Mouse (Mus musculus): ENCODE measurements around the gene Tpmt.

Gene Tpmt

DNA sequence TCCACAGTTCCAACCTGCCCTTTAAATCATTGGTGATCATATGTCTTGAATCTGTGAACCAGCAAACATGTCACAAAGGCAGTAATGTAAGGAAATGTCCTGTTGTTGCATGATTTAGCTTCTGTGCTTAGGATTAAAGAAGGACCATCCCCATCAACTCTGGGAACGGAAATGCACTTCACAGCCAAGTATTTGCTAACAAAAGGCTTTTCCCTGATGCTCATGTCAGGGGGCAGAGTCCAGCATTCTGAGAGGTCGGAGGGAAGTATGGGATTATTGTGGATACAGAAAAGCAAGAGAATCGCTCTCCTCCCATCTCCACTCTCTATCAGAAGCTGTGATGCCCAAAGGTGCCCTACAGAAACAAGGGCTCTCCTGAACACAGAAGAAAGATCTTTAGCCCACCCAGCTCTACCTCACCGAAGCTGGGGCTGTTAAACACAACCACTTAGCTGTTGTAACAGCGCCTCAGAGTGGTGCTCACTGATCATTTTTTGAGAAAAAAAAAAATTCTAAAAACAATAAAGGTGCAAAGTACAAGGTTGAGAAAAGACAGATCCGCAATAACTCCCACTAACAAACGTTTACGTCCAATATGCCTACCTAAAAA, 2.4 kb downstream of the Tpmt start:
- no peak for DNase-seq (ENCODE audit: low spot score in 2 of 2)

DNA sequence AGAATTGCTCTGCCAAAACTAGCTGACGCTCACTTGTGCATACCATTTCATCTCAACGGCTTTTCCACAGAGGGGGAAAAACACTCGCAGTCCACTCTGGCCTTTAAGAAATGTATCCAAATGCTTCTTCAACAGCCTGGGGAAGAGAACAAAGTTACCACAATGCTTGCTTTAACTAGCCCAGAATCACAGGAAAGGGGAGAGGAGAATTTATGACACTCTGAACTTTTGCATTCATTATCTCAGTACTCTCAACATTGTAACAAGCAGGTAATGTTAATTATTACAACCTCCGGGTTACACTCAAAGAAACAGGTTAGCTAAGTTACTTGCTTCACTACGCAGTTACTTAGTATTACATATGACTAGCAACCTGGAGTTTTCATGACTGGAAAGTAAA, 4.5 kb downstream of the Tpmt start:
- DNase-seq (ENCODE audit: low spot score in 2 of 2): no peak

DNA sequence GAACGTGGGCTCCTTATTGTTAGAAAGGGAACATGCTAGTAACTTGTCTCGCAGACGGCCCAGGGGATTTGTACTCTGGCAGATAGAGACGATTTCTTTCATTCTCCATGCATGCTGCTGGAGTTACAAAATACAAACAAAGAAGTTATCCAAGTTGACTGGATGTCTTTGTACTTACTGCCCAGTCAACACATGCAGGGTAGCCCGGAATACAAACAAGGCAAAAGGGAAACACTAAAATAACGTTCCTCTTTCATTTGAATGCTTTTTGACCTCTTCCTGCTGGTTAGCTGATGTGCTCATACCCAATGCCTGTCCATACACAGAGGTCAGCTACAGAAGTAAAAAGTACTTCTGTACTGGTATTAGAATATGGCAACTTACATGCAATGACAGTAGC, 6.6 kb downstream of the Tpmt start:
- DNase-seq (ENCODE audit: low spot score in 2 of 2): no peak

DNA sequence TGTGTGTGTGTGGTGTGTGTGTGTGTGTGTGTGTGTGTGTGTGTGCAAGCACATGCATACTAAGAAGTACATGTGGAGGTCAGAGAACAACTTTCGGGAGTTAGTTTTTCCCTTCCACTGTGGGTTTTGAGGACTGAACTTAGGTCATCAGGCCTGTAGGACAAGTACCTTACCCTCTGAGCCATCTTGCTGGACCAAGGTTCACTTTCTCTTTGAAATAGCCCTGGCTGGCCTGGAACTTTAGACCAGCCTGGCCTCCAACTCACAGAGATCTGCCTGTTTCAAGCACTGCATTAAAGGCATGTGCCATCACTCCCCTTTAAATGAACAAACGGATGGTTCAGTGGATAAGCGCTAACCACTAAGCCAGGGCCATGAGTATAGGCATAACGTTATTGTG, 10.9 kb downstream of the Tpmt start:
- no peak for DNase-seq (ENCODE audit: low spot score in 2 of 2)

DNA sequence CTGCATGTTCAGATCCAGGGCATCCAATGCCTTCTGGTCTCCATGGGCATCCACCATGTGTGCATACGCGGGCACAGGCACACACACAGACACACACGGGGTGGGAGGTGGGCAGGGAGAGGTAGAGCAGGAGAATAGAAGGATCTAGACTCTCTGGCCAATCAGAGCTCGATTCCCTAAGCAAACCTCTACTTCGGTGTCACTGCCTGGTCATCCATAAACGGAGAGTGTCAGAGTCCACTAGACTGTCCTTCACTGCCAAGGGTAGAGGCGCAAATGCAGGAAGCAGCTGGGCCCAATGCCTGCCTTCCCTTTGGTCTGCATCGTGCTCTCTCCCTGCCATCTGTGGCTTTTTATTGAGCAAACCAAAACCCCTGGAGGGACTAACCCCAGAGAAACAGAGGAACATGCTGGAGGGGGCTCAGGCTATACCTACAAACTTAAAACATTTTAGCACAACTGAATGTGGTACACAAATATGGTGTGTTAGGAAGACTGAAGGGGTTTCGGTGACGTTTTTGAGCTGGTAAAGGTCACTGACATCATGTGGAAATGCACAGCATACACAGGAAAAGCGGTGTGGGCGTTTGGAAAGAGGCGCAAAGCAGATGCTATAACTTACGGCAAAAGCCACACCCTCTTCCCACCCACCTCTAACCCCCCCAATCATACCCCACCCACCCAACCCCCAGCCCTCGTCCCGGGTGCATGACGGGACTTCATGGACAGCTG, 14.0 kb downstream of the Tpmt start:
- DNase-seq (ENCODE audit: low spot score in 2 of 2): no peak

DNA sequence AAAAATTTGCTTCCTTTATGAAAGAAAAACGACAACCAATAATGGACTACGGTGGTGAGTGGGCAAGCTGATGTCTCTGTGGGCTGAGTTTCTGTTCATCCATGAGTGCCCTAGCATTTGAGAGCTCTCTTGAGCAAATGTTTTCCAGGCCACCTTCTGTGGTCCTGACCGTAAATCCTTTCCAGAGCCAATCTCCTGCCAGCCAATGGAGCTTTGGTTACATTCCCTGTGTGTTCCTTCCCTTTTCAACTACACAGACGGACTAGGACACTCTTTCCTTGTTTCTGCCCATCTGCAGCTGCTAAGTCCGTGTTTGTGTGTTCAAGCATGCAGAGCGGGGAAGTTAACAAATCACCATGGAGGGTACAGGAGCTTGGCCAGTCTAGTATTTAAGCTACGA, 23.7 kb downstream of the Tpmt start:
- DNase-seq (ENCODE audit: low spot score in 2 of 2): no peak

DNA sequence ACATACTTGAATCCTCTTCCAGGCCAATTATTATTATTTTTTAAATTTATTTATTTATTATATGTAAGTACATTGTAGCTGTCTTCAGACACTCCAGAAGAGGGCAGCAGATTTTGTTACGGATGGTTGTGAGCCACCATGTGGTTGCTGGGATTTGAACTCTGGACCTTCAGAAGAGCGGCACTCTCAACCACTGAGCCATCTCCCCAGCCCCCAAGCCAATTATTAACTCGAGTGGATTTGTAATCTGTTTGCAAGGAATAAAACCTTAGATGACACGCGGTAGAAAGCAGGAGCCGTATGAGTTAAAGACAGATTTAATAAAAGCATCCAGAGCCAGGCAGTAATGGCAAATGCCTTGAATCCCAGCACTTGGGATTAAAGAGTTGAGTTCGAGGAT, 24.8 kb downstream of the Tpmt start:
- DNase-seq (ENCODE audit: low spot score in 2 of 2): no peak

DNA sequence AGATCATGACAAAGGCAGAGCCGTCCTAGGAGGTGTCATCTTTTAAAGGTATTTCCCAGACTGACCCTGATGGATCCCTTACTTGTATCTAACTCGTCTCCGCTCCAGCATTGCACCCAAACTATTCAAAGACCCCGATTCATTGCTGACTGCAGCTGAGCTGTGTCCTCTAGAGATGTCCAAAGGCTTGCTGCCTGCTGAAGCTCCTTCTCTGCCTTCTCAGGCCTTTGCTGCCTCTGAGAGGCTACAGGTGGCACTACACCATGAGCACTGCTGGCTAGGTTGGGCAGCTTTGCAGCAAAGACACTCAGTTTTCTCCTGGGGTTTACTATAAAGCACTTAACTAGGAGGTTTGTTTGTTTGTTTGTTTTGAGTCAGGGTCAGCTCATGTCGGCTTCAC, 27.3 kb downstream of the Tpmt start:
- peak; percentile 43 to 68 for DNase-seq (ENCODE audit: low spot score in 2 of 2)

DNA sequence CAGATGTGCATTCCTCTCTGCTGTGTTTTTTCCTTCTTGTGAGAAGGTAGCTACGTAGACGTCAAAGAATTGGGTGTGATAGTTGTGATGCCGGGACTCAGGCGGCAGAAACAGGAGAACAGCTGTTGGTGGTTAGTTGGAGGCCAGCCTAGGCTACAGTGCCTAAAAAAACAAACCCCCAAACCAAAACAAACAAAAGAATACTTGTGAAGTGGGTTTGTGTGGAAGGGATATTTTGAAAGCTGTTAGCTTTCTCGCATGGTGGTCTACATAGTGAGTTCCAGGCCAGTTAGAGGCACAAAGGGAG, 29.4 kb downstream of the Tpmt start:
- no peak for DNase-seq (ENCODE audit: low spot score in 2 of 2)

DNA sequence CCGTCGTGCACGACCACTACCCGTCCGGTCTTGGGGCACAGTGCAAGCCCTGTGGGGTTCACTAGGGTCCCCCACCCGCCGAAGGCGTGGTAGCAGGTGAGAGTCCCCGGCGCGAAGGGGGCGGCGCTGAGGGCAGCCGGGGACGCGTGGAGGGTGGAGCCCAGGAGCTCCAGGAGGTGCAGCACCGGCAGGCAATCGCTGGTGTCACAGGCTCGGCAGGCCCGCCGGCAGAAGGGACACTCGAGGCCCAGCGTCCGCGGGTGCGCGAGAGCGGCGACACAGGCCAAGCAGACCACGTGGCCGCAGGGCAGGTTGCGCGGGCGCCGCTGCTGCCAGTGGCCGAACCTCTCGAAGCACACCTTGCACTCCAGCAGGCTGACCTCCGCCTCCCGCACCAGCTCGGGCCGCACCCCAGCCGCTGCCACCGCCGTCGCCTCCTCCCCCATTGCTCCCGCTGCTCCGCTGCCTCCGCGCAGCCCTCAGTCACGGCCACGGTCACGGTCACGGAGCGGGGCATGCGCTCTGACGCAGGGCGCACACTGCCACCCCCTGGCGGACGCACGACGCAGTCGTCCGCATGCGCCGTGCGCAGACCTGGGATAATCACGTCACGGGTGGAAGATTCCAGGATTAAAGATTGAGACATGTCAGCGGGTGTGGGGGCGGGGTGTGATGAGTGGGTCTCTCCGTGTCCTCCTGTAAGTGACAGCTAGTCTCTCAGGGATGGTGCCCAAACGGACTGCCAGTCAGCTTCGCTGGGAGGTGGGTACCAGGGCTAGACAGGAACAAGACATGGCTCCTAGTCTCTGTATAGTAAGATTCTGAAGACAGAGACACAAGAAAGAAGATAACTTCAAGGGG, 30.0 kb downstream of the Tpmt start, which contains the start of gene Nhlrc1:
TSS of gene Nhlrc1 (minus strand) at position 517 of the 861 bp plus-strand sequence.
- peak; percentile 78 to 86 for DNase-seq (ENCODE audit: low spot score in 2 of 2)

DNA sequence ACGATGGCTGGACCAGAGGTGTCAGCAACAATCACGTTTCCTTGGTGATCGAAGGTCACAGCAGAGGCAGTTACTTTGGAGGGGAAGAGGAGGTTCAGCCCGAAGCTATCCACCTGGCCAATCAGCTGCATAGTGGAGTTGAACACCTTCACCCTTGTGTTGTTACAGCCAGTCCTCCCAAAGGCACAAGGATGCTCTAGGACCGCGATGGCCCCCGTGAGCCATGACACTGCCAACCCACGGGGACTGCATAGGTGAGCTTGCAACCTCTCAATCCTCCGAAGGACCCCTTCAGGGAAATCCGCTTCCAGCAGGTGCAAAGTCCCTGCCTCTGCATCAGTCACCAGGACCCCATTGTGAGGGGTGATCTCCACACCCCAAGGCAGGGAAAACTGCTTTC, 30.8 kb downstream of the Tpmt start:
- no peak for DNase-seq (ENCODE audit: low spot score in 2 of 2)

DNA sequence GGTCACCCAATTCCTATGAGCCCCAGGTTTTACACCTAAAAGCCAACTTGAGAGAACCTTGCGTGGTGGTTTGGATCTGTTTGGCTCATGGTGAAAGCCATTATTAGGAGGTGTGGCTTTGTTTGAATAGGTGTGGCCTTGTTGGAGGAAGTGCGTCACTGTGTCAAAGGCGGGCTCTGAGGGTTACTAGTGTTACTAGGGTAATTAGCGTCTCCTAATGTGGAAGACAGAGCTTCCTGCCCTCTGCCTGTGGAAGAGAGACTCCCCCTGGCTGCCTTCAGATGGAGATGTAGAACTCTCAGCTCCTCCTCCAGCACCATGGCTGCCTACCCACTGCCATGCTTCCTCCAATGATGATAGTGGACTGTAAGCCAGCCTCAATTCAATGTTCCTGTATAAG, 42.9 kb downstream of the Tpmt start:
- no peak for DNase-seq (ENCODE audit: low spot score in 2 of 2)

DNA sequence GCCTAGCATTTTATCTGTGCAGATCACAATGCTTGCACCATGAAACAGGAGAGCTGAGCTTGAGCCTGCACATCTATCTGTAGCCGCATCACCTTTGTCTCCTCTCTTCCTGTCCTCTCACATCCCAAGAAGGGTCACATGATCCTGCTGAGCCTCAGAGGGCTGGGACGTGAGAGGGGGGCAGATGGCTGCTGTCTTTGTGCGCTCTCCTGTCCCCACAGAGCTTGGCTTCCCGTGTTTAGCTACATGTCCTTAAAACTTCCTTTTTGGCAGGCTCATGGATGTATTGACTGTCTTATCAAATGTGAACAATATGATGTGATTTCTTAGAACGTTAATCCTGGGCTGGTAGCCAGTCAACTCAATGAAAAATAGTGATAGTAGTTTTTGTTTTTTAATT, 45.0 kb downstream of the Tpmt start:
- no peak for DNase-seq (ENCODE audit: low spot score in 2 of 2)

DNA sequence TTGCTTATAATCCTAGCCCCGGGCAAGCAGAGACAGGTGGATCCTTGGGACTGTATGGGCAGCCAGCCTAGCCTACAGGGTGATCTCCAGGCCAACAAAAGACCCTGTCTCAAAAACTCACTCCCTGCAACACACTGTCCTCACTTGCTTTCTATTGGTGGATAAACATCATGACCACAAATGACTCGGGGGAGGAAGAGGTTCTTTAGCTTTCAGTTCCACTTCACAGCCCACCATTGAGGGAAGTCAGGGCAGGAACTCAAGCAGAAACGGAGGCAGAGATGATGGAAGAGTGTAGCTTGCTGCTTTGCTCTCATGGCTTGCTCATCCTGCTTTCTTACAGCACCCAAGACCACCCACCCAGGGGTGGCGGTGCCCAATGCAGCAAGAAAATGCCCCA, 47.2 kb downstream of the Tpmt start:
- DNase-seq (ENCODE audit: low spot score in 2 of 2): no peak

DNA sequence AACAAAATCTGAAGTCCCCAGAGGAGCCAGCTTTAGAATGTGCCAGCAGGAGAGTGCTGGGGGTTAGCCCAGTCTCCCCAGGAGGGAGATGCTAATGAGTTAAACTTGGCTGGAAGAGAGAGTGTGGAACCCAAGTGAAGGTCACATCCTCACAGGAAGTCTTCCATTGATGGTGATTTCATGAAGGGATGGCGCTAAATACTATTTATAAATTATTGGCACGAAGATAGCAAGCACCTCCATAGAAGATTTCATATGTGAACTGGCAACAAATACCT, 51.3 kb downstream of the Tpmt start:
- DNase-seq (ENCODE audit: low spot score in 2 of 2): no peak

DNA sequence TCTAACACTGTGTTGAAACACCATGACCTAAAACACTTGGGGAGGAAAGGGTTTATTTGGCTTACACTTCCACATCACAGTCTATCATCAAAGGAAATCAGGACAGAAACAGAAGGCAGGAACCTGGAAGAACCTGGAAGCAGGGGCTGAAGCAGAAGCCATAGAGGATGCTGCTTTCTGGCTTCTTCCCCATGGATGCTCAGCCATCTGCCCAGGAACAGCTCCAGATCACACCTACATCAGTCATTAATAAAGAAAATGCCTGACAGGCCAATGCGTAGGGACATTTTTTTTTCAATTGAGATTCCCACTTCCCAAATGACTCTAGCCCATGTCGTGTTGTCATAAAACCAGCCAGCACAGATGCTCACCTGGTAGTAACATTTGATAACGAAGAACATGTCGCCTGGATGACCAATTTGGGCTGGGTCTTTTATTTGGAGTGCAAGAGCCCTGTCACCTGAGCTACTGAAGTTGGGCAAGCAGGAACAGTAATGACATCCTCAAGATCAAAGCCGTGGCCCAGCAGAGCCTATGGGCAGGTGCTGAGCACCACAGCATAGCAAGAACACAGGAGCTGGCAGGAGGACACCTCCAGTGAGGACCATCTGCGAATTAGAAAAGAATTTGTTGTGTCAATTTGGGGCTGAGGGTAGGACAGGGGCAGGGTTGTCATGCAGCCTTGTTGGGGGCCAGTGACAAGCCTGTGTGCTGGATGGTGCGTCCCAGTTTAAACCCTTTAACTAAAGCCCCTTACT, 51.8 kb downstream of the Tpmt start:
- DNase-seq (ENCODE audit: low spot score in 2 of 2): no peak

DNA sequence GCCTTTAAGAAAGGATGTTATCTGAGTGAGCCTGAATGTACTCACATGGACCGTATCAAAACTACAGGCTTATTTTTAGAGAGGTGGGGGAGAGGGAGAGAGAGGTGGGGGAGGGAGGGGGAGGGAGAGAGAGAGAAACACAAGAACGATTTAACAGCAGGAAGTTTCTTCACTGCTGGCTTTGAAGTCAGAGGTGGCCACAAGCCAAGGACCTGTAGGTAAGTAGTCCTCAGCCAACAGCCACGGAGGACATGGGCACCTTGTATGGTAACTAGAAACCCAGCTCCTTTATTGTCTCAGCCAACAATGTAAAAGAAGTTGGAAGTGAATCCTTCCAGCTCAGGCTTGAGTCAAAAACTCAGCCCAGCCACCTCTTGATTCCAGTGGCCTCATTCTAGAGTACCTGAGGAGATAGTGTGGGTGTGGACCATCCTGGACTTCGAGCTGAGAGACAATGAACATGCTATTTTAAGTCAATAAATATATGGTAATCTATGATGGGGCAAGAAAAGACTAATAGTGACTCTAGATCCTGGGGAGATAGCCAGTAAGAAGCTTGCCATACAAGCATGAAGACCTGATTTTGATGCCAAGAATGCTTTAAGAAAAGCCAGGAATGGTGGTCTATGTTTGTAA, 54.0 kb downstream of the Tpmt start:
- no peak for DNase-seq (ENCODE audit: low spot score in 2 of 2)

DNA sequence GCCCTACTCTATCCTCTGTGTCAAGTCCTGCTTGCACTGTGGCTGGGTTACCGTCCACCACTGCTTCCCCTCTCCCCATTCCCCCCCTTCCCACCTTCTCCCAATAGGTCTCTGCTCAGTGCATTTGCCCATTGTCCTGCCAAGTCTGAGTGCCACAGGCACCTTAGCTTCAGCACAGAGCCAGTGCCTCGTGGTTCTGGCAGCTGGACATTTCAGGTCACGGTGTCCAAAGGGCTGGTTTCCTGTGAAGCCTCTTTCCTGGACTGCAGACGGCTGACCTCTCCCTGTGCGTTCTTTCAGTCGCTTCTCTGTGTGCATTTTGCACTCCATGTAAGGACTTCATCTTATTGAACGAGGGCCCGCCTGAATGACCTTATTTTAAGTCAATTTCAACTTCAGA, 56.6 kb downstream of the Tpmt start:
- no peak for DNase-seq (ENCODE audit: low spot score in 2 of 2)

DNA sequence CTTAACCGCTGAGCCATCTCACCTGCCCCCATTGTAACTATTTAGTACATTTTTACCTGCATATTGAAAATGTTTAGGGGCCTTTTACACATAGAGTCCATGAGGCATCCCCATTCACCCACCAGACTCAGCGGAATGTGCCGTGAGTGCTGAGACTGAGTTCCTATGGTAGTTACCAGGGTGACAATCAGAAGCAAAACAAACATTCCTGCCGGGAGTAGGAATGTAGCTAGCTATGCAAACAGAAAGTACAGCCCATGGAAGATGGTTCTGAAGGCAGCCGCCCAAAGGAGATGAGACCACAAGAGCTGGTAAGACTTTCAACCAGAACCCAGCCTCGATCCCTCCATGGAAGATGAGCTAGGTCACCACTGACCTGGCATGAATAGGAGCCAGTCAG, 58.3 kb downstream of the Tpmt start:
- DNase-seq (ENCODE audit: low spot score in 2 of 2): no peak

DNA sequence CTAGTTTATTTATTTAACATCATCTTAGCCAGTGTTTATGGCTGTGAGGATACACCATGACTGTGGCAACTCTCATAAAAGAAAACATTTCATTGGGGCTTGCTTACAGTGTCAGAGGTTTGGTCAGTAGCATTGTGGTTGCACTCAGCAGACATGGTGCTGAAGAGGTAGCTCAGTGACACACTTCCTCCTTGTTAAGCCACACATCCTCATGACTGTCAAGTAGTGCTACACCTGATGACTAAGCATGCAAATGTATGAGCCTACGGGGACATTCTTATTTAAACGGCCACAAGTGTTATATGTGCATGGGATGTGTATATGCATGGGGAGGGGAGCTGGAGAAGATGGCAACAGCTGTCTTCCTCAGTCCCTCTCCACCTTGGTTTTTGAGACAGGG, 60.7 kb downstream of the Tpmt start:
- no peak for DNase-seq (ENCODE audit: low spot score in 2 of 2)

DNA sequence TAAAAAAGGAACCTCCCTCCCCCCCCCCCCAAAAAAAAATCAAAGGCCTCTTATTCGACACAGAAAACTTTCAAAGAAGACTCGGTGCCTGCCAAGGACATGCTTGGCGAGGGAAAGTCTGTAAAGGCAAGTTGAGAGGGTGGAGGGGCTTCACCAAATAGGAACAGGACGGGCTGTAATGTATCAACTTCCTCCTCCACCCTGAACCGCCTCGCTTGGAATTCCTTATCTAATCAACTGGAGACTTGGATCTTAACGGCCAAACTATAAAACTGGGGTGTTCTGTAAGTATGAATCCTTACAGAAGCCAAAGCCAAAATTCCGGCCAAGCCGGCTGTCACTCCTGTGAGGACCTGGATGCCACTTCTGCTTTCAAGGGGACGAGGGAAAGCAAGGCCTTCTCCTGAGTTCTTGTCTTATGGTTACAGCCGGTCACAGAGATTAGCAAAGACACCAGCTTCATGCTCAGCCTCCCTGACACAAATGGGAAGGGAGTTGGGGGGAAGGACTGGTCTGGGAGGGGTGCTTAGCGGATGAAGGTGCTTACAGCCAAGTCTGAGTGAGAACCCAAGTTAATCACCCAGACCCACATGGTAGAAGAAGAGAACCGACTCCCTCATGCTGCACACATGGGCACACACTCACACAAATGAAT, 64.6 kb downstream of the Tpmt start:
- DNase-seq (ENCODE audit: low spot score in 2 of 2): no peak

DNA sequence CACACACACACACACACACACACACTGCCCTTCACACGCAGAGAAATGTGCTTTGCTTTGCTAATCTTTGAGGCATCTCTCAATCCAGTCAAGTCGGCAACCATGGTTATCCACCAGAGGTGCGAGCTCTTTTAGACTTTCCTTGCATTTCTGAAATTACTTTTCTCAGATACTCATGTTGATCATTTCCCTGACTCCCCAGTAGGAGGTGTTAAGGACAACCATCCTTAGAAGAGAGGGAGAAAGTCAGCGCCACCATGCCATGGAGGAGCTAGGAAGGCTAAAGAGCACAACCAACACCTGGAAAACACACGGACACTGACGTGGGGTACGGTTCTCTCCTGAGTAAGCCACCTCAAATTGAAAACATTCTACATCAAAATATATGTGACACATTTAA, 68.0 kb downstream of the Tpmt start:
- DNase-seq (ENCODE audit: low spot score in 2 of 2): no peak

Measured in frontal cortex, postnatal 36 days (tissue).